Mouse (Mus musculus): ENCODE measurements around the gene Kcna3. TPM values are rescaled to one million over a fixed set of nuclear protein-coding genes. Genes with fewer than 3 reads are reported as not detected.

Gene Kcna3
- total and polyA plus RNA-seq, 3 experiments: 0.23 to 1.1 (median 0.84) TPM

DNA sequence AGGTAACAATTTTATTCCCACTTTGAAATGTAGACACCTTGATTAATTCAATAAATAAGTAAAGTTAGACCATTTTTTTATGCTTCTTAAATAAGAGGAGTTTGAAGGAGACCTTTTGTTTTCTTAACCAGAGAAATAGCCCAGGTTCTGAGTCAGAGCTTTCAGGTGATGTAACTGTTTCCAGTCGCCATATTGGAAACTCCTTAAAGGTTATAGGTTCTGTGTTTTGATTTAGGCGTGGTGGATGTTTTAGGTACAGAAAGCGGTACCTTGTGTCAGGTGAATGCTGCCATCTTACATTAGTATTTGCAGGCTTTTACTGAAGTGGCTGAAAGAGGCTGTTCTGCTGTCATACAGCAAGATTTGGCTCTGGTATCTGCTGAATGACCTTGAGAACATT is 4.4 kb downstream of the Kcna3 start:
- H3K27me3 ChIP-seq (ENCODE audit: control insufficient read depth, insufficient read depth, low read length): peaks cover 15% of the 10 kb centered on the region
- no peak for TF ChIP-seq POLR2A (IDR thresholded peaks at IDR 0.05; ENCODE audit: insufficient read depth, low read depth, low read length)
- no peak overlapping the region for H3K9ac ChIP-seq (ENCODE audit: low read depth, low read length)
- H3K4me3 ChIP-seq: no peak overlapping the region
- H3K79me2 ChIP-seq (replicated peaks; ENCODE audit: control insufficient read depth, insufficient read depth, low read length): no peaks in the 10 kb centered on the region
- no peaks in the 10 kb centered on the region for H3K36me3 ChIP-seq (ENCODE audit: control insufficient read depth, insufficient read depth, low read length)
- WGBS: 82% methylated on average over 3 of the region's 3 CpGs
- intact Hi-C loops (cut with DNase I): no loop called here
- H3K4me1 ChIP-seq (ENCODE audit: control insufficient read depth, insufficient read depth, low read length): no peaks in the 10 kb centered on the region
- no peak overlapping the region for H3K27ac ChIP-seq
- no peak for DNase-seq

DNA sequence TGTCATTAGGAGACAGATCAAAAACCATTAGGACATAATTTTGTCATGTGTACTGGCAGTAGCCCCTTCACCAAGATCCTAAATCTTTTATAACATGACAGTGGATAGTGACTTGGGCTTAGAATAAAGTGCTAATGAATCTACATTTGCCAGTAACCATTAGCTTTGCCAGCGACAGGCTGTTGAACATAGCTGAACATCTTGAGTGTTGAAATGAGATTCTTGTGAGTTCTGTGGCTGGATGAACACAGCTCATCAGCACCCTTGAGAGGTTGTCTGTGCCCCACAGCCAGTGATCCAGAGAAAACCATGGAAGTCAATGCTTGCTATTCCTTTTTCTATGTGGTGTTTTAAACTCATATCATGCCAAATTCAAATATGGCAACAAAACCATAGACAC is 5.7 kb downstream of the Kcna3 start:
- no peaks in the 10 kb centered on the region for H3K36me3 ChIP-seq (ENCODE audit: control insufficient read depth, insufficient read depth, low read length)
- H3K9ac ChIP-seq (ENCODE audit: low read depth, low read length): no peak overlapping the region
- intact Hi-C loops (cut with DNase I): no loop called here
- H3K4me1 ChIP-seq (ENCODE audit: control insufficient read depth, insufficient read depth, low read length): no peaks in the 10 kb centered on the region
- H3K79me2 ChIP-seq (replicated peaks; ENCODE audit: control insufficient read depth, insufficient read depth, low read length): no peaks in the 10 kb centered on the region
- no peak overlapping the region for H3K27ac ChIP-seq
- WGBS: 78% methylated on average over 1 of the region's 1 CpGs
- no peak overlapping the region for H3K4me3 ChIP-seq
- H3K27me3 ChIP-seq (ENCODE audit: control insufficient read depth, insufficient read depth, low read length): peaks cover 4% of the 10 kb centered on the region; the same call in 1 of the 2 replicates
- no peak for TF ChIP-seq POLR2A (IDR thresholded peaks at IDR 0.05; ENCODE audit: insufficient read depth, low read depth, low read length)
- TF ChIP-seq EP300 (IDR thresholded peaks at IDR 0.05; ENCODE audit: insufficient read depth, low read depth, low read length): no peak
- no peak for TF ChIP-seq CTCF (IDR thresholded peaks at IDR 0.05)
- no peak for DNase-seq

DNA sequence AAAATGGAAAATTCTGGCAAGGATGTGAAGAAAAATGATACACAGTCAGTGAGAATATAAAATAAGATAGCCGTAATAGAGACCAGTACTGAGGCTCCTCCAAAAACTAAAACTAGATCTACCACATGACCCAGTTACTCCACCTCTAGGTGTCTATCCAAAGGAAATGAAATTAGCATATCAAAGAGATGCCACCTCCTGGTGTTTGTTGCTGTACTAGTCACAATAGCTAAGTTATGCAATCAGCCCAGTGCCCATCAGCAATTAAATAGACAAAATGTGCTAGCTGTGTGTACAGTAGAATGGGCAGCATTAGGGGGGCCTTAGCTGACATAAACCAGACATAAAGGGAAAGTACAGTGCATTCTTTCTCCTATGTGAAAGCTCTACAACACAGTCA is 25.5 kb downstream of the Kcna3 start:
- H3K27me3 ChIP-seq (ENCODE audit: control insufficient read depth, insufficient read depth, low read length): no peaks in the 10 kb centered on the region
- no peaks in the 10 kb centered on the region for H3K79me2 ChIP-seq (replicated peaks; ENCODE audit: control insufficient read depth, insufficient read depth, low read length)
- H3K36me3 ChIP-seq (ENCODE audit: control insufficient read depth, insufficient read depth, low read length): no peaks in the 10 kb centered on the region
- TF ChIP-seq EP300 (IDR thresholded peaks at IDR 0.05; ENCODE audit: insufficient read depth, low read depth, low read length): no peak
- TF ChIP-seq POLR2A (IDR thresholded peaks at IDR 0.05; ENCODE audit: insufficient read depth, low read depth, low read length): no peak
- no peak for TF ChIP-seq CTCF (IDR thresholded peaks at IDR 0.05)
- intact Hi-C loops (cut with DNase I): no loop called here
- H3K4me1 ChIP-seq (ENCODE audit: control insufficient read depth, insufficient read depth, low read length): no peaks in the 10 kb centered on the region
- no peak overlapping the region for H3K9ac ChIP-seq (ENCODE audit: low read depth, low read length)
- H3K27ac ChIP-seq: no peak overlapping the region
- DNase-seq: no peak
- WGBS: 90% methylated on average over 1 of the region's 1 CpGs
- H3K4me3 ChIP-seq: no peak overlapping the region

DNA sequence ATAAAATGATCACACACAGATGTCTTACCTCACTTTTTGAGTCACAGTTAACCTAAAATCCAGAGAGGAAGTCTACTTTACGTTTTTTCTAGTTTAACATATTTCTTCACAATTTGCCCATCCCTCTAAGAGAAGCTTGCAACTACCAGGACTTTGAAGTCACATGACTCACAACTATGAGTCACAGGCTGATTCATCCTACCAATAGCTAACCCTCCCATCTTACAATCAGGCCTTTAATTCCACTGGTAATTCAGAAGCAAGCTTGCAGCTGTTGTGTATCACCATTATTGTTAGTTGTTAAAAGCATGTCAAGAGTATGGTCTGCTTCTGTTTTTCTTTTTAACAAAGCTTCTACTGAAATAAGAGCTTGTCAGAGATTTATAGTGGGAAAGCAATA is 26.8 kb downstream of the Kcna3 start:
- H3K36me3 ChIP-seq (ENCODE audit: control insufficient read depth, insufficient read depth, low read length): no peaks in the 10 kb centered on the region
- intact Hi-C loops (cut with DNase I): no loop called here
- no peaks in the 10 kb centered on the region for H3K4me1 ChIP-seq (ENCODE audit: control insufficient read depth, insufficient read depth, low read length)
- TF ChIP-seq POLR2A (IDR thresholded peaks at IDR 0.05; ENCODE audit: insufficient read depth, low read depth, low read length) (no peak), CTCF (IDR thresholded peaks at IDR 0.05) (no peak)
- 38% methylated on average over 1 of the region's 1 CpGs for WGBS
- no peak for DNase-seq
- no peak overlapping the region for H3K27ac ChIP-seq
- no peak overlapping the region for H3K9ac ChIP-seq (ENCODE audit: low read depth, low read length)
- H3K27me3 ChIP-seq (ENCODE audit: control insufficient read depth, insufficient read depth, low read length): no peaks in the 10 kb centered on the region
- H3K79me2 ChIP-seq (replicated peaks; ENCODE audit: control insufficient read depth, insufficient read depth, low read length): no peaks in the 10 kb centered on the region
- no peak overlapping the region for H3K4me3 ChIP-seq

DNA sequence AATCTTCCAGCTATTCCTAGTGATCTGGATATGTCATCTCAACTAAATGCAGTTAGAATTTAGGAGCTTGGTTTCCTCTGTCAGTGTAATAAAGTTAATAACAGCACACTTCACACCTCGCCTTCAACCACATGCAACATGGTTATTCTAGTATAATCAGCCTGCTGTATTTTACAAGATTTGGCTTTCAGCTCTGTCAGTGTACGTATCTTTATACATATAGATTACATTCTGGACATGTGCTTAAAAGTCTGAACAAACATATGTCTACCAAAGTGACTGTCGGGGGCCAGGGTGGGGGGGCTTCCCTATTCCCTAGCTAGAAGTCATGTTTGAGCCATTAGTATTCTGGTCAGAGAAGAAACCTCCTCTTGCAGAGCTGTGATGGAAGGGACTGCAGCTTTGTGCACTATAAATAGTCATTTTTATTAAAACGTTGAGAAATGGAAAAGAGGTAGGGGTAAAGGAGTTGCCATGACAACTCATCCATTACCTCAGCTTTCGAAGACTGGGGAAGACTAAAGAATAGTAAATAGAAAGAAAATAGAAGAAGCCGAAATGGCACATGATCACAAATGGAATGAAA is 29.6 kb downstream of the Kcna3 start:
- Histone ChIP-seq H3K79me2 (replicated peaks; ENCODE audit: control insufficient read depth, insufficient read depth, low read length) (no peaks in the 10 kb centered on the region), H3K27me3 (ENCODE audit: control insufficient read depth, insufficient read depth, low read length) (no peaks in the 10 kb centered on the region), H3K27ac (no peak overlapping the region), H3K36me3 (ENCODE audit: control insufficient read depth, insufficient read depth, low read length) (no peaks in the 10 kb centered on the region), H3K4me1 (ENCODE audit: control insufficient read depth, insufficient read depth, low read length) (no peaks in the 10 kb centered on the region), H3K4me3 (no peak overlapping the region), H3K9ac (ENCODE audit: low read depth, low read length) (no peak overlapping the region)
- intact Hi-C loops (cut with DNase I): no loop called here
- no peak for DNase-seq
- TF ChIP-seq CTCF (IDR thresholded peaks at IDR 0.05) (no peak), EP300 (IDR thresholded peaks at IDR 0.05; ENCODE audit: insufficient read depth, low read depth, low read length) (no peak), POLR2A (IDR thresholded peaks at IDR 0.05; ENCODE audit: insufficient read depth, low read depth, low read length) (no peak)
- WGBS: 71% methylated on average over 6 of the region's 6 CpGs

DNA sequence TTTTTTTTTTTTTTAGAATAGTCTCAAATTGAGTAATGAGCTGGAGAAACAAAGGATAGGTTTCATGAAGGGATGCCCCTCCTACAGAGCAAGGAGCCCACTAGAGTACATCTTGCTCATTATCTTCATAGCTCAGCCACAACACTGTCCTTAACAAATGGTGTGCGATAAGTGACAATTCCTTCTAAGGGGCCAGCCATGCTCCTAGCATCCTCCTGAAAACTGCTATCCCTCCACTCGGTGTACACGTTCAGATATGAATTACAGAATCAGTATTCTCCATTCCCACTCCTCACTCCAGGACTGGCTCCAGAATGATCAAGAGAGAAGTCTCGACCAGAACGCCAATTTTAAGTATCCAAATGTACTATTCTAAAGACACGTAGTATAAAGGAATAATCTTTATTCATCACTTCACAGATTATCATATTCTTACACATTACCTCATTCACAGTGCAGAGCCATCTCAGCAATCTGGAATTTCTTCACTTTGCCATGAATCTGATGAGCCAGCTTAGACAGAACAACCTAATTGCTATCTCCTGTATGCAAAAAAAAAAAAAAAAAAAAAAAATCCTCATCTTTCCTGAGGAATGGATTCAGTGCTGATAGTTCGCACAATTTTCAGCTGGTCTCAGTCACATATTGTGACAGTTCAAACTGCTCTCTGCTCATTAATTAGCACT is 30.3 kb downstream of the Kcna3 start:
- Histone ChIP-seq H3K27me3 (ENCODE audit: control insufficient read depth, insufficient read depth, low read length) (no peaks in the 10 kb centered on the region), H3K36me3 (ENCODE audit: control insufficient read depth, insufficient read depth, low read length) (no peaks in the 10 kb centered on the region), H3K79me2 (replicated peaks; ENCODE audit: control insufficient read depth, insufficient read depth, low read length) (no peaks in the 10 kb centered on the region), H3K4me3 (no peak overlapping the region), H3K27ac (no peak overlapping the region), H3K9ac (ENCODE audit: low read depth, low read length) (no peak overlapping the region), H3K4me1 (ENCODE audit: control insufficient read depth, insufficient read depth, low read length) (no peaks in the 10 kb centered on the region)
- no peak for TF ChIP-seq CTCF (IDR thresholded peaks at IDR 0.05)
- no peak for TF ChIP-seq EP300 (IDR thresholded peaks at IDR 0.05; ENCODE audit: insufficient read depth, low read depth, low read length)
- TF ChIP-seq POLR2A (IDR thresholded peaks at IDR 0.05; ENCODE audit: insufficient read depth, low read depth, low read length): no peak
- intact Hi-C loops (cut with DNase I): no loop called here
- DNase-seq: no peak
- 68% methylated on average over 7 of the region's 7 CpGs for WGBS

Measured in heart, adult 2 months (tissue).